Mouse (Mus musculus): ENCODE measurements around the gene Arhgap24. TPM values are rescaled to one million over a fixed set of nuclear protein-coding genes. Genes with fewer than 3 reads are reported as not detected.
"Not testable (repeated sequence)": the region's sequence is repeated elsewhere in the genome, so short reads cannot be mapped to it uniquely, and the experiment has no call there.

The Arhgap24 gene
- polyA plus RNA-seq, 1 experiment = 21.3 TPM

DNA sequence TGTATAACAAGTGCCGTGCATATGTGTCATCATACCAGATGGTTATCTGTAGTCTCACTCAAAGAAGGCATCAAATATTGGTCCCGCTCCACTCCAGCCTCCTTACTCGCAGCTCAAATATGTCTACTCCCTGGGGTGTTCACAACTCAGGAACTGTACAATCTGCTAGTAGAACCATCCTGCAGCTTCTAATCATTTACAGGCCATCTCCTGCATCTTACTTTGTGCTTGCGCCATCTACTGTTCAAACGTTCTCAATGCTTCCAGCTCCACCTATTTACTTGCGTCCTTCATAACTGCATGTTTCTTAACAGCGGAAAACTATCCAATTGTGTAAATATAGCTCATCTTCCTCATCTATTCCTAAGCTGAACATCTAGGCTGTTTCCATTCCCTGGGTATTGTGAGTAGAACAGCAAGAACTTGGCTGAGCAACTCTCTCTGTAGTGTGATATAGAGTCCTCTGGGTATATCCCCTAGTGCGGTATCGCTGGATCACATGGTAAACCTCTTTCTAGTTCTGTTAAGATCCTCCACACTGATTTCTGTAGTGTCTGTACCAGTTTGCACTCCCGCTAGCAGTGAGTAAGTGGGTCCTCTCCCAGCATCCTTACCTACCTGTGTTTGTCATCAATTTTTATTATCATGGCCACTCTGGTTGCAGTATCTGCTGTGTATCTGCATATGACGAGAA, 393.6 kb downstream of the Arhgap24 start:
- DNase-seq (ENCODE audit: low spot score) = no peak

DNA sequence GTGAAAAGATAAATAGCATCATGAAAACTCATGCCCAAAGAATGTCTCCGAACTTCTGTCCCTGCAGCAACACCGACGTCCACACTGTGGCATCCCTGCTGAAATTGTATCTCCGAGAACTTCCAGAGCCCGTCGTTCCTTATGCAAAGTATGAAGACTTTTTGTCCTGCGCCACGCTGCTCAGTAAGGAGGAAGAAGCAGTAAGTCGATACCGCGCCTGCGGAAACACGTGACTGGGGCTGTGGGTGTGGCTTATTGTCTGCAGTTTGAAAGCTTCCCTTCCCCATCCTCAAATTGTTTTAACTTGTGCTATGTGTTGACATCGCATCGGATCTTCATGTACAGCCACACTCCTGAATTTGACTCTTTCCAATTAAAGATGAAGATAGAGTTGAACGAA, 394.4 kb downstream of the Arhgap24 start:
- no peak for DNase-seq (ENCODE audit: low spot score)

DNA sequence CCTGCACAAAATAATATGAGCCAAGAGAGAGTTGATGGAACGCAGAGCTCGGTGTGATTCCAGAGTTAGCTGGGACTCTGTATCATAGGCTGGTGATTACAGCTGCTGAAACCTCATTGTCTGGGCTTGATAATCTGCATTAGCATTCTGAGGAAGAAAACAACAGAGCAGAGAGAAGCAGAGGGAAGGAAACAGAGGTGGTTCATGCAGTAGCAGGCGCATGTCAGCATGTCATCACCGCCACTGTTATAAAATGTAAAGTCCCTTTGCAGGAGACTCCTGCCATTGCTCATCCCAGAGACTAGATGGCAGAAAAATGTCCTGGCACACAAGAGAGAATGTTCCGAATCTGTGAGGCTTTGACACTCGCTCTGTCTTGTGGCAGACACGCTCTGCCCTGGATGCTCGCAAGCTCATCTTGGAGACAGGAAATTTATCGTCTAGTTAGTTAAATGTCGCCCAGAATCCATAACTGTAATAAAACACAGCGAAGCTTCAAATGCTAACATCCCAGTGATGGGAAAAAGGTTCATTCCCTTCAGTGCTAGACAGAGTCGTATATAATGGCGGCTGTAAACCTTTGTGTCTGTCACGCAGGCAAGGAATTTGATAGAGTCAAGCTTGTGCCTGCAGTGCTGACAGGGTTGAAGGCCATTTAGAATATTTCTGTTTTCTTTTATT, 407.4 kb downstream of the Arhgap24 start:
- no peak for DNase-seq (ENCODE audit: low spot score)

DNA sequence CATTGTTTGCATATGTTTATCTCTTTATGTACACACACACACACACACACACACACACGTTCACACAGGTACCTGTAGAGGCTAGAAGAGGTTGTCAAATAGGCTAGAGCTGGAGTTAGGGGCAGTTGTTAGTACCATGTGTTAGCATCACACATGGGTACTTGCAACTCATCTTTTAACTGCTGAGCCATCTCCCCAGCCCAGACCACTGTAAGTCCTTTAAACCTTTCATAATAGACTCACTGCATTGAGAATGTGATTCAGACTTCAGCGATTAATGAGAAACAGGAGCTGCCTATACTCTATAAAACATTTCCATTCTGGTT, 407.9 kb downstream of the Arhgap24 start:
- no peak for DNase-seq (ENCODE audit: low spot score)

DNA sequence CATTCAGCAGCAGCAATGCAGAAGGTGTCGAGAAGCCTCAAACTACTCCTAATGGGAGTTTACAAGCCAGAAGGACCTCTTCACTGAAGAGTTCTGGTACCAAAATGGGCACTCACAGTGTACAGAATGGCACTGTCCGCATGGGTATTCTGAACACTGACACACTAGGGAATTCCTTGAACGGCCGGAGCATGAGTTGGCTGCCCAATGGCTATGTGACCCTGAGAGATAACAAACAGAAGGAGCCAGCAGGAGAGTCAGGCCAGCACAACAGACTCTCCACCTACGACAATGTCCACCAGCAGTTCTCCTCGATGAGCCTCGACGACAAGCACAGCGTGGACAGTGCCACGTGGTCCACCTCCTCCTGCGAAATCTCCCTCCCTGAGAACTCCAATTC, 411.0 kb downstream of the Arhgap24 start:
- DNase-seq (ENCODE audit: low spot score) = no peak

DNA sequence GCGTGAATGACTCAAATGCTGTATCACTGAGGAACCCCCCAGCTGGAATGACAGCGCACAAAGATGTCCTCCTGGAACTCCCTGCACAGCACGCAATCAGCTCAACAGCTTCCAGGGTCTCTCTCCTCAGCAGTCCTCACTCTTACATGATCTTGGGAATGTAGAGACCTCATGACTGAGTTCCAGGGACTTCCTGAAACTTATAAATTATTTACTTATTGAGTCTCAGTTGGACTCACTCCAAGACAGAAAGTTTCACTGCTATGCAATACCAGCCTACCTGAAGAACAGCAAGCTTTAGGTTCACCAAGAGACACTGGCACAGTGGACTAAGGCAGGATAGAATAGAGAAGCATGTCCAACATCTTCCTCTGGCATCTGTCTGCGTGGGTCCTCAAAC, 417.1 kb downstream of the Arhgap24 start:
- no peak for DNase-seq (ENCODE audit: low spot score)

DNA sequence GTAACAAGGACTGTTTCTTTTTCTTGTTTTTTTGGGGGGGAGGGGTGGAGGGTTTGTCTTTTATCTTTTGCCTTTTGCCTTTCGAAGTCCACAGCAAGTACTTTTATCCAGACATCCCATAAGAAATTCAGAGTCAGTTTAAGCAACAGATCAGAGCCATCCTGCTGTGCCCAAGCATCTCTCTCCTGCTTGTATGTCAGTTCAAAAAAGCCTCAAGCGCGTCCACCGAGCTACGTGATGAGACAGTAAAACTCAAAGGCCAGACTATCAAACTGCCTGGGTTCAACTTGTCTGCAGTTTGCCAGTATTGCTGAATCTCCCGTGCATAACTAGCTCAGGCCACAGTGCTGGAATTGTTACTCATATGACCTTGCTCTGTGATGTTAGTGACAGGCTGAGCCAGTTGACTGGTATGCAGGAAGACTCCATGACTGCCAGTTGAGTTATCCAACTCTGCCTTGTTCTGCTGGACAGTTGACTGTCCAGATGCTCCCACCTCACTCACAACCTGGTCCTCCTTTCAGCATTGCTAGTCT, 418.6 kb downstream of the Arhgap24 start:
- no peak for DNase-seq (ENCODE audit: low spot score)

DNA sequence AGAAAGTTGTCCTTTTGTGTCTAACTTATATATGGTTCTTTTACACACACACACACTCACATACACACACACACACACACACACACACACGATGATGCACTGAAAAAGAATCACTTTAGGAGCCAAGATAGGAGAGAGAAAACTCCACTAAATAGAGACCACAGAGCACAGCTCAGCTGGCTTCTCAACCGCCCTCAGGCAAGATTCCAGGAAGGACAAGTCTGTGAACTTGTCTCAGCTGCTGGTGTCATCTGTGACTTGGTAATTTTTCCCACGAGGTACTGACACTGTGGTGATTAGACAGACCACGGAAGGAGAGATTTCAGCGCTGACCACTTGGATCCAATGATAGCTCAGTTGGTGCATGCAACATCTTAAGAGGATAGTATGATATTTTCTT, 420.0 kb downstream of the Arhgap24 start:
- no peak for DNase-seq (ENCODE audit: low spot score)

DNA sequence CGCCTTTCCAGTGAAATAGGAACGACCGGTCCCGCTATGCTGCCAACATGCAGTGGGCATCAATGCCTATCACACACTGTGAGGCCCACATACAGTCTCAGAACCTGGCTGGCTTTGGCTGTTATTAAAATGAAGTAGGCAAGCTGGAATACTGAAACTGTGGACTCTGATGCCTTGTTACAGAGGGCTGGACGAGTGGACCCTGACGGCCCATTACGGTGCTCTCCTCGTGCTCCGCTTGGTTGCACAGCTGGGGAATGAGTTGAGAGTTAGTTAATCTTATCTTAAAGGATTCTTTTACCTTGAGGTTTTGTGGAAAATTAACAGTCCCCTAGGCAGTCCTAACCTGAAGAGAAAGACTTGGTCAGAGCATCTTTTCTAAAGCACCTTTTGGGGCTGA, 422.3 kb downstream of the Arhgap24 start:
- no peak for DNase-seq (ENCODE audit: low spot score)

DNA sequence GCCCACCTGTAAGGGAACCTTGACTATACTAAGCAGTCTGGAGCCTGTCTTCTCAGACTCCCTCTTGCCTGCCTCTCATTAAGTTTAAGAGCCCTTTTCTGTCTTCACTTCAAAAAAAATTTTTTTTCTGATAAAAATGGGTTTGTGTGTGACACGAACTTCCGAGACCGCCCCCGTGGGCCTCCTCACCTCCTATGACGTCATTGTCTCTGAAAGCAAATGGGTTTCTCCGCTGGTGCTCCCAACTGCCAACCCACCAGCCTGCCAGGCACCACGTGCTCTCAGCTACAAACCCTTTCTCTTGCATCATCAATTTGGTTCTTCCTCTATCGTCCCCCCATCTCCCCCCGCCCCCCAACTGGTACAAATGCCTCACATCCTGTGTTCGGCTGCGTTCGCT, 422.9 kb downstream of the Arhgap24 start:
- DNase-seq (ENCODE audit: low spot score) = no peak

DNA sequence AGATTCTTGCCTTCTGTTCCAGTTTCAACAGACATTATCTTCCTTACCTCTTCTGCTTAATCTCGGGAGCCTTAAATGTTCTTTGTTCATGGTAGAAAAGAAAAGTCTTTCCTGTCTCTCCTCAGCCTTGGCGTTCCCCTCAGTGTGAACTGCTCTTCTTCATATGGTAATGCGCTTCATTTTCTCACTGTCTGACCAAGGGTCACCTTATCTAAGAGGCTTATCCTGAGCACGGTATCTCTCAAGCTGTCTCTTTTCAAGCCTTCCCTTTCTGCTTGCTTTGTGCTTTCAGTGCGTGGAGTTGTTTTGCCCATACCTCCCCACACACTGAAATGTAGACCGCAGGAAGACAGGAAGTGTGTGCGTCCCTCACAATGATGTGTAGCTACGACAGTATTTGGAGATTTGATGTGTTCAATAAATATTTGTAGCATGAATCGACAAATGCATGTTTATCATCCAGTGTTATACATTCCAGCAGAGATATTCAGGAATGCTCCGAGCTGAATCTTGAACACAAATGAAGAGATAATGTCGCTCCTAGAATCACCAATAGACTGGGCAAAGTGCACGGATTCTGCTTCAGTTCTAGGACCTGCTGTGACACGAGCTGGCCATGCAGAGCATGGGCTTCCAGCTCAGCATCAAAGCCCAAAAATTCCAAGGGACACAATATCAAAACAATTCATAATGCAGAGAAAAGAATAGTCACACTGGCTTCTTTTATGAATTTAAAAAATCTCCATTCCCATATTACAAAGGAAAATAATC, 424.4 kb downstream of the Arhgap24 start:
- no peak for DNase-seq (ENCODE audit: low spot score)

DNA sequence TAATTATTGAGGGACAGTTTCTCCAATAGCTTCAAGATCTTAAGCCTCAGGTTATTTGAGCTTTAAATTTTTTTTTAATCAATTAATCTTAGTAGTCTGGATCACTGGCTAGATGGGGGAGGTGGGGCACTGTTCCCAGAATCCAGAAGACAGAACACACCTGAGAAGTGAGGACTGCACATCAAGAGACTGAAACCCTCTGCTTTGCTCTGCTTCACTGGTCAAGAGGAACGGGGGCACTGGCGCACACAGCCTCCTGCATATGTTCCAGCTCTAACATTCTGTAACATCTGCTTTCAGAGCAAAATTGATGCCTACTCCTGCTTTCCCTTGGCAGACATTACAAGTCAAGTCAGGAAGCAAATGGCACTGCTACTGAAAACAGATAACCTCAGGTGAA, 439.0 kb downstream of the Arhgap24 start:
- DNase-seq (ENCODE audit: low spot score) = no peak

DNA sequence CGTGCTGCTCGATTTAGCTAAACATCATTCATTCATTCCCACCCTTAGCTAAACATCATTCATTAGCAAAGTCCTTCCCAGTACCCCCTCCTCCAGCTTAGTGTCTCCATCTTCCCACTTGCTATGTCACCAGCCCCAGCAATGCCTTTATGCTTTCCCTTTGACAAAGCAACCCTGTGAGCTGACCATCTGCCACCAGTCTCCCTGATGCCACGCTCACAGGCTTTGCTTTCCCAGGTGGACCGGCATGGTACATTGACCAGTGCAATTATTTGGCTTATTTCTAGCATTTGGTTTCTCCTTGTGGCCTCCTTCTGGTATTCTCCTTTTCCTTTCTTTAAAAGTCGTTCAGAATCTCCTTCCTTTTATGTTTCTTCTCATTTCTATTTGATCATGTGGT, 445.6 kb downstream of the Arhgap24 start:
- no peak for DNase-seq (ENCODE audit: low spot score)

DNA sequence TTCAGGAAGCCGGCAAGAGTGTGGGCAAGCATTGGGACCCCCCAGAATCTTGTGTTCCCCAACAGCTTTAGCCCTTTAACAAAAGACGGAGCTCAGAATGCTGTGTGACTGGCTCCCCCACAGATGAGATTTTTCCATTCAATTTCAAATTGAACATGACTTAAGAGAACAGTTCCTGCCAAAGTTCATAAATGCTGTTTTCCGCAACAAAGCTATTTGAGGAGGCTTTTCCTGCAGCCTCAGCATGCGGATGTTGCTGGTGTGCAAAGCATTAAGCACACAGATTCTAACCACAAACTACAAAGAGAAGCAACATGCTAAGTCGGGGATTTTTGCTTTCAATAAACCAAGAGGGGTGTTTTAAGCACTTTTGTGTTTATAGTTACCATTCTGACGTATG, 449.0 kb downstream of the Arhgap24 start:
- DNase-seq (ENCODE audit: low spot score) = no peak

DNA sequence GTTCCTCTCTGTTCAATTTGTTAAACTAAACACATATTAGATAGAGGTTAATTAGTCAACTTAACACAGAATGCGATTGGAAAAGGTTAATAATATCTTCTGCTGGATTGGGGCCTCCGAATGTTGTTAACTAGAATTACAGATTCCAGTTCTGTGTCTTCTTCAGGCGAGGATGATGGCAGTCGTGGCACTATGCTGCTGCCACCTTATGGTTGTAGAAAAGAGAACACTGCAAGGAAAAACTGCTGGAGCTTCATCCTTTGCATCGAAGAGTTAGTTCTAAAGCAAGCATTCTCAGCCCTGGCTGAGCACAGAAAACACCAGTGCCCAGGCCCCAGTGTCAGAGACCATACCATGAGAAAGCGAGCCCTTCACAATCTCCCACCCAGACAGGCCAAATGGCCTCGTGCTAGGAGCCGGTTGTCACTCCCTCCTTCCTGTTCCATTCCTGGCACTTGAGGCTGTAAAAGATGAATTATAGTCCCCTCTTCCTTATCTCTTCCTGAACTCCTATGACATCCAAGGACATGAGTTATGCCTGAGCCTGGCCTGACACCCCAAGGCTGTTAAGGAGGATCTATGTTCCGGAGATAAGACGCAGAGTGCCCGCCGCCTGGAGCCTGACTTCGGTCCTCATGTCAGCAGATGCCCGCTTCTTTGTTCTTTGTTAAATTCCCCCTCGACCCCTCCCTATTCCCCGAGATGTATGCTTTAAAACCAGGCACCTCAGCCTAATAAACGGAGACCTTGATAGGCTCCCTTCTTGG, 462.9 kb downstream of the Arhgap24 start:
- DNase-seq (ENCODE audit: low spot score) = not testable (repeated sequence)

DNA sequence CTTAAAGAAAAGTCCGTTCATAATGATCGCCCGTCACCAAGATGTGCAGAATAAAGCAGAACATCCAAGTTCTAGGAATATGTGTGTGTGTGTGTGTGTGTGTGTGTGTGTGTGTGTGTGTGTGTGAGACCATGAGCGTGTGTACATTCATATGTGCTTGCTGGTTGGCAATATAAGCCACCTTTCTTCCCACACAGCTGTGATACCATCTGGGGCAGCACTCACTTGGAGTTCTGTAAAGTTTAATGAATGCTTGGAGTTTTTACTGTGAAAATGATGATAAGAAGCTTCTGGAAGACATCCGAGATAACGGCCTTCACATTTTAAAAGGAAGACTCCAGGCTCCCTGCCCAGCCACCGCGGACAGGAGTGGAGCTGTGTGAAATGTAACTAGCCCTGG, 465.4 kb downstream of the Arhgap24 start:
- no peak for DNase-seq (ENCODE audit: low spot score)

DNA sequence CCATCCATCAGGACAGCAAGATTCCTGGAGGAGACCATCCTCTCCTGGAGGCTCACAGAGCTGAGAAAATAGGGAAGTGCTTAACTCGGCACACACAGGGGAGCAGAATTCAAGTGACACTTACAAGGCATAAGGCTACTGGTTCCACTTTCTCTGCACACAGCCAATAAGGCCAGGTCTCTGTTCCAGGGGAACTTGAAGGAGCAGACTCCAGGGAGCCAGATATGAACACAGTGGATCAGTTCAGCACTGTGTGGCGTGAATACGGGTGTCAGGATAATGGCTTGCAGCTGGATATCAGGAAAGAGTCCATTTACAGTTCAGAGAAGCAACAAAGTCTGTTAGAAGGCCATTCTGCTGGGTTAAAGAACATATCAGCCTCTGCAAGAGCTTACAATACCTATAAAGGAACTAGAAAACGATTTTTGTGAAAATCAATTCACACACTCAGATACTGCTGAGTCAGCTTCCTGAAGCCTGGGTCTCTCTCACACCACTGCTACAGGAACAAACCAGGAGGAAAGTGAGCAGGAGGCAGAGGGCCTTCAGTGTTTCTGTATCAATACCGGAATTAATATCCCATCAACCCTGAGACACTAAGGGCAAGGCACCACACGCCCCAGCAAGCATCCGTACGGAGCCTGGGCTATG, 466.0 kb downstream of the Arhgap24 start:
- no peak for DNase-seq (ENCODE audit: low spot score)

Data from urinary bladder, adult 2 months (tissue).